Mouse (Mus musculus): ENCODE results near the gene Dpf3.

- TF ChIP-seq CTCF (IDR thresholded peaks at IDR 0.05; ENCODE audit: low read depth) (no peak), EP300 (IDR thresholded peaks at IDR 0.05; ENCODE audit: low read depth) (no peak)
Observed at GRCm38 (mm10) chr12:83260540-83260939, 227.0 kb downstream of the Dpf3 start.
